Mouse (Mus musculus) midbrain, embryonic 10.5 days (tissue): ENCODE results near the gene Rufy2. TPM values are rescaled to one million over a fixed set of nuclear protein-coding genes. Genes with fewer than 3 reads are reported as not detected.

Source experiments
- DNase-seq: peaks from one replicate; pipeline ENCODE4 v3.0.0-alpha.2; 2017; ENCODE audit warnings: low spot score
- H3K27ac ChIP-seq: fragments of 300-500 bp; sonication (generic); replicated peaks from 2 replicates; pipeline ENCODE4 v1.5.1; 2016; ENCODE audit warnings: mild to moderate bottlenecking
- H3K27me3 ChIP-seq: fragments of 300-500 bp; sonication (generic); 2 replicates; pipeline ENCODE4 v1.6.1; 2016; ENCODE audit warnings: low read depth, mild to moderate bottlenecking; ENCODE audit not compliant: poor library complexity, severe bottlenecking
- H3K36me3 ChIP-seq: fragments of 300-500 bp; sonication (generic); 2 replicates; pipeline ENCODE4 v1.6.1; 2016; ENCODE audit warnings: mild to moderate bottlenecking, moderate library complexity
- H3K4me1 ChIP-seq: fragments of 300-500 bp; sonication (generic); 2 replicates; pipeline ENCODE4 v1.6.1; 2016
- H3K4me3 ChIP-seq: fragments of 300-500 bp; sonication (generic); 2 replicates; pipeline ENCODE4 v1.5.1; 2016; ENCODE audit warnings: mild to moderate bottlenecking, moderate library complexity
- H3K9me3 ChIP-seq: fragments of 300-500 bp; sonication (generic); replicated peaks from 2 replicates; pipeline ENCODE4 v1.6.1; 2016; ENCODE audit warnings: mild to moderate bottlenecking
- whole genome bisulfite sequencing: fragments of 180-500 bp; shearing (Covaris S2); methylation state at CpG from one replicate; pipeline ENCODE4 v1.1.7; 2016; 5-methylcytosine and 5-hydroxymethylcytosine counted together
- polyA plus RNA-seq: library from polyadenylated mRNA; unstranded; fragments of >200 nt; fragmentation: Nextera tagmentation; extraction: Ambion mirVana; gene quantifications from 2 replicates; pipeline ENCODE4 v1.2.1, GENCODE M21; 2016

The Rufy2 gene
- polyA plus RNA-seq, 1 experiment from 2014 or later: 25.3 TPM

GRCm38 (mm10) chr10:62987341-62987740, 7.3 kb downstream of the Rufy2 start:
- DNase-seq: peak; percentile 54
- H3K27ac ChIP-seq: no peak overlapping the region
- WGBS: 25% methylated on average over 3 of the region's 3 CpGs
- no peaks in the 10 kb centered on the region for H3K9me3 ChIP-seq
- no peak overlapping the region for H3K4me3 ChIP-seq
- no peaks in the 10 kb centered on the region for H3K27me3 ChIP-seq
- H3K36me3 ChIP-seq: peaks cover 97% of the 10 kb centered on the region
- peaks cover 7% of the 10 kb centered on the region; the same call in 1 of the 2 replicates for H3K4me1 ChIP-seq

- 95% methylated on average over 15 of the region's 15 CpGs for WGBS
- Histone ChIP-seq H3K9me3 (no peaks in the 10 kb centered on the region), H3K4me1 (peaks cover 7% of the 10 kb centered on the region; the same call in 1 of the 2 replicates), H3K36me3 (peaks cover 97% of the 10 kb centered on the region), H3K4me3 (no peak overlapping the region), H3K27ac (no peak overlapping the region), H3K27me3 (no peaks in the 10 kb centered on the region)
- no peak for DNase-seq
Measured at GRCm38 (mm10) chr10:62990636-62991035, 10.6 kb downstream of the Rufy2 start.

DNA sequence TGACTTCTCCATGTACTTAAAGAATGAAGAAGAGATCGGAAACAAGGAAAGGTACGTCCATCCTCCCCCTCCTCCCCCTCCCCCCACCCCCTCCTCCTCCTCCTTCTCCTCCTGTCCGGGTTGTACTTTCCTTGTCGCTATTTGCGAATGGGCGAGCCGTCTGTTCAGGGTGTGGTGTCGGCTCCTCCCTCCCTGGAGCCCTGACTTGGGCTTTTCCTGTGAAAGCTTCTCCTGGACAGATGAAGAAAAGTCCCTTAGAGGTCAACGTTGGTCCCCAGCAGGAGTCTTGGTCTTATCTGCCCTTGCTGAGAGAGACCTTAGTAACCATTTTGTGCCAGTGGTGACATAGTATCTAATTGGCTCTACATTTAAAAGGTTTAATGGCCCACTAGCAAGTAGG, 14.0 kb downstream of the Rufy2 start:
- peaks cover 96% of the 10 kb centered on the region for H3K36me3 ChIP-seq
- WGBS: 96% methylated on average over 7 of the region's 9 CpGs
- H3K4me3 ChIP-seq: no peak overlapping the region

GRCm38 (mm10) chr10:63000584-63000983, 20.6 kb downstream of the Rufy2 start:
- DNase-seq: no peak
- Histone ChIP-seq H3K4me1 (no peaks in the 10 kb centered on the region), H3K27ac (no peak overlapping the region), H3K9me3 (no peaks in the 10 kb centered on the region), H3K27me3 (no peaks in the 10 kb centered on the region), H3K36me3 (peaks cover 96% of the 10 kb centered on the region), H3K4me3 (no peak overlapping the region)
- 67% methylated on average over 9 of the region's 9 CpGs for WGBS

More for the DNA sequence above, 14.0 kb downstream of the Rufy2 start:
- DNase-seq: no peak
- no peaks in the 10 kb centered on the region for H3K9me3 ChIP-seq
- no peaks in the 10 kb centered on the region for H3K27me3 ChIP-seq
- peaks cover 7% of the 10 kb centered on the region; the same call in 1 of the 2 replicates for H3K4me1 ChIP-seq
- no peak overlapping the region for H3K27ac ChIP-seq

DNA sequence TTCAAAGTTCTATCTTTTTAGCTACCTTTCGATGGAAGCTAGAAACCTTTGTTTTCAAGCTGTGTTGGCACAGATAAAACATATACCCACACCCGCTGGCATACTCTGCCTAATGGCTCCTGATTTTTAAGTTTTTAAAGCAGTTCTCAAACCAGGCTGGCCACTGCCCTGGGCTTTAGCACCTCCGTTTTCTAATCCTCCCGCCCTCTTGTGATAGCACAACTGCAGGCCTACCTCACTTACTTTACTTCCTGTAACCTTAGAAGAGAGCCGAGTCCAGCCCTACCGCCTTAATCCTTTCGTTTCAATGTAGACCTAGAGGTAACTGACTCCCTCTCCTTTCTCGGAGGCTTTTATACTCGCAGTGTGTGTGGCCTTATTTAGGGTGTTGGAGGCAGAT, 23.2 kb downstream of the Rufy2 start:
- no peak overlapping the region for H3K4me3 ChIP-seq
- 83% methylated on average over 9 of the region's 9 CpGs for WGBS
- no peaks in the 10 kb centered on the region for H3K9me3 ChIP-seq
- DNase-seq: no peak
- H3K4me1 ChIP-seq: no peaks in the 10 kb centered on the region
- no peak overlapping the region for H3K27ac ChIP-seq
- H3K27me3 ChIP-seq: no peaks in the 10 kb centered on the region
- peaks cover 99% of the 10 kb centered on the region for H3K36me3 ChIP-seq

GRCm38 (mm10) chr10:63004556-63004955, 24.5 kb downstream of the Rufy2 start:
- Histone ChIP-seq H3K27me3 (no peaks in the 10 kb centered on the region), H3K4me3 (no peak overlapping the region), H3K4me1 (no peaks in the 10 kb centered on the region), H3K36me3 (peaks cover 100% of the 10 kb centered on the region), H3K9me3 (no peaks in the 10 kb centered on the region), H3K27ac (no peak overlapping the region)
- WGBS: 91% methylated on average over 9 of the region's 9 CpGs
- no peak for DNase-seq

GRCm38 (mm10) chr10:63008193-63008592, 28.2 kb downstream of the Rufy2 start:
- H3K36me3 ChIP-seq: peaks cover 100% of the 10 kb centered on the region
- 81% methylated on average over 3 of the region's 3 CpGs for WGBS
- no peak for DNase-seq

GRCm38 (mm10) chr10:63010268-63010667, 30.2 kb downstream of the Rufy2 start:
- H3K36me3 ChIP-seq: peaks cover 98% of the 10 kb centered on the region
- no peak overlapping the region for H3K4me3 ChIP-seq
- H3K4me1 ChIP-seq: no peaks in the 10 kb centered on the region
- H3K9me3 ChIP-seq: no peaks in the 10 kb centered on the region
- H3K27me3 ChIP-seq: no peaks in the 10 kb centered on the region
- no peak for DNase-seq
- no peak overlapping the region for H3K27ac ChIP-seq
- WGBS: 86% methylated on average over 4 of the region's 4 CpGs

More at GRCm38 (mm10) chr10:63008193-63008592, 28.2 kb downstream of the Rufy2 start:
- Histone ChIP-seq H3K4me3 (no peak overlapping the region), H3K27ac (no peak overlapping the region), H3K27me3 (no peaks in the 10 kb centered on the region), H3K4me1 (no peaks in the 10 kb centered on the region), H3K9me3 (no peaks in the 10 kb centered on the region)

DNA sequence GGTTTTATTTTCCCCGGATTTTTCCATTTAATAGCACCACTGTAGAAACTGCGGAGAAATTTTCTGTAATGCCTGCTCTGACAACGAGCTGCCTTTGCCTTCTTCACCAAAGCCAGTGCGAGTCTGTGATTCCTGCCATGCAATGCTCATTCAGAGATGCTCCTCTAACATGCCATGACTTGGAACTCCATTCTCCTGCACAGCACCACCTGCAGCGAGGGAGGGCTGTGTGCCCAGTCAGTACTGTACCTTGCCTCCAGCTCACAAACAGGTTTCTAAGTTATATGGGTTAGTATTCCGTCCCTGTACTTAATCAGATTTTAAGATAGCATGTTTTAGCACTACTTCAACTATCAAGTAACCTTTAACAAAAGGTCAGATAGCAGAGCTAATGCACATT, 31.5 kb downstream of the Rufy2 start:
- 92% methylated on average over 6 of the region's 6 CpGs for WGBS
- Histone ChIP-seq H3K9me3 (no peaks in the 10 kb centered on the region), H3K4me1 (no peaks in the 10 kb centered on the region), H3K36me3 (peaks cover 98% of the 10 kb centered on the region), H3K4me3 (no peak overlapping the region), H3K27ac (no peak overlapping the region), H3K27me3 (no peaks in the 10 kb centered on the region)
- no peak for DNase-seq

DNA sequence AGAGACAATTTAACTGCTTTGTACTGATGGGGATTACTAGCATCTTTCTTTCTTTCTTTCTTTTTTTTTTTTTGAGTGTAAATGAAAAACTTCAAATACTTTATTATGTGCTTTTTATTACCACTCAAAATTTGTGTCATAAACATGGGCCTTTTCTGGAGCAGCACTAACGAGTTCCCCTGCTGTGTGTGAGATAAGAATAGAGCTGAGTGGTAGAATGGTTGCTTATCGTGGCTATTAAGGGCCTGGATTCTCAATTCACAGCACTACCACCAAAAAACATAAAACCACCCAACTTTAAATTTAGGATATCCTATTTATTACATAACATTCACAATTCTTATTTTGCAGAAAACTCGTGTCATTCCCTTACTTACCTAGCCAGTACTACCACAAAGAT, 33.5 kb downstream of the Rufy2 start:
- Histone ChIP-seq H3K36me3 (peaks cover 98% of the 10 kb centered on the region), H3K4me3 (no peak overlapping the region), H3K9me3 (no peaks in the 10 kb centered on the region), H3K27me3 (no peaks in the 10 kb centered on the region), H3K4me1 (no peaks in the 10 kb centered on the region), H3K27ac (no peak overlapping the region)
- WGBS: 89% methylated on average over 3 of the region's 3 CpGs
- no peak for DNase-seq

GRCm38 (mm10) chr10:63014168-63014567, 34.1 kb downstream of the Rufy2 start:
- Histone ChIP-seq H3K36me3 (peaks cover 95% of the 10 kb centered on the region), H3K27me3 (no peaks in the 10 kb centered on the region), H3K4me3 (no peak overlapping the region), H3K9me3 (no peaks in the 10 kb centered on the region), H3K27ac (no peak overlapping the region), H3K4me1 (peaks cover 1% of the 10 kb centered on the region)
- no peak for DNase-seq
- 92% methylated on average over 9 of the region's 9 CpGs for WGBS

GRCm38 (mm10) chr10:63019304-63019703, 39.3 kb downstream of the Rufy2 start:
- Histone ChIP-seq H3K4me1 (peaks cover 27% of the 10 kb centered on the region), H3K27ac (no peak overlapping the region), H3K9me3 (no peaks in the 10 kb centered on the region), H3K4me3 (no peak overlapping the region; the same call in 1 of the 2 replicates), H3K36me3 (peaks cover 50% of the 10 kb centered on the region), H3K27me3 (no peaks in the 10 kb centered on the region)
- 93% methylated on average over 6 of the region's 6 CpGs for whole genome bisulfite sequencing
- DNase-seq: no peak

GRCm38 (mm10) chr10:63021702-63022101, 41.7 kb downstream of the Rufy2 start:
- no peak for DNase-seq
- 59% methylated on average over 4 of the region's 4 CpGs for WGBS
- peak overlapping the region; percentile 100; the same call in 1 of the 2 replicates for H3K27ac ChIP-seq
- H3K36me3 ChIP-seq: peaks cover 26% of the 10 kb centered on the region
- peaks cover 47% of the 10 kb centered on the region for H3K4me1 ChIP-seq
- no peaks in the 10 kb centered on the region for H3K9me3 ChIP-seq
- H3K27me3 ChIP-seq: no peaks in the 10 kb centered on the region
- peak overlapping the region; percentile 97 for H3K4me3 ChIP-seq
